Mouse (Mus musculus) cerebral cortex, adult 2 months (tissue): ENCODE results near the gene Rbfox2.

Source experiments
- WGBS: fragments of 180-500 bp; shearing (Covaris S2); methylation state at CpG from one replicate; pipeline ENCODE4 v1.1.7; 2018; 5-methylcytosine and 5-hydroxymethylcytosine counted together

The Rbfox2 gene

GRCm38 (mm10) chr15:77329681-77330180 lies 22.9 kb upstream of the Rbfox2 start:
- WGBS = 70% methylated on average over 12 of the region's 12 CpGs

GRCm38 (mm10) chr15:77326361-77326760 lies 19.6 kb upstream of the Rbfox2 start:
- 69% methylated on average over 4 of the region's 4 CpGs for WGBS

GRCm38 (mm10) chr15:77324426-77324825 lies 17.6 kb upstream of the Rbfox2 start:
- 50% methylated on average over 11 of the region's 11 CpGs for WGBS

- WGBS = 91% methylated on average over 10 of the region's 10 CpGs
Measured at GRCm38 (mm10) chr15:77323226-77323625, 16.4 kb upstream of the Rbfox2 start.

- 59% methylated on average over 6 of the region's 6 CpGs for WGBS
Measured at GRCm38 (mm10) chr15:77313701-77314100, 6.9 kb upstream of the Rbfox2 start.

- 98% methylated on average over 7 of the region's 7 CpGs for WGBS
Measured at GRCm38 (mm10) chr15:77312796-77313195, 6.0 kb upstream of the Rbfox2 start.

- 82% methylated on average over 4 of the region's 4 CpGs for WGBS
Measured at GRCm38 (mm10) chr15:77307767-77308495, 1.1 kb upstream of the Rbfox2 start.

- WGBS = under 1% methylated on average over 54 of the region's 54 CpGs
Measured at GRCm38 (mm10) chr15:77305852-77306546, 805 bp downstream of the Rbfox2 start.

- WGBS = 9% methylated on average over 3 of the region's 3 CpGs
Measured at GRCm38 (mm10) chr15:77304960-77305359, 1.8 kb downstream of the Rbfox2 start.

- WGBS = 85% methylated on average over 6 of the region's 6 CpGs
Measured at GRCm38 (mm10) chr15:77301122-77301521, 5.7 kb downstream of the Rbfox2 start.

GRCm38 (mm10) chr15:77298564-77298963 lies 8.2 kb downstream of the Rbfox2 start:
- WGBS = 88% methylated on average over 3 of the region's 3 CpGs

- 59% methylated on average over 2 of the region's 2 CpGs for WGBS
Measured at GRCm38 (mm10) chr15:77296635-77297034, 10.2 kb downstream of the Rbfox2 start.

GRCm38 (mm10) chr15:77293493-77293892 lies 13.3 kb downstream of the Rbfox2 start:
- WGBS = 94% methylated on average over 3 of the region's 3 CpGs

GRCm38 (mm10) chr15:77292381-77292780 lies 14.4 kb downstream of the Rbfox2 start:
- 86% methylated on average over 6 of the region's 6 CpGs for WGBS

- WGBS = 64% methylated on average over 7 of the region's 7 CpGs
Measured at GRCm38 (mm10) chr15:77291471-77291870, 15.3 kb downstream of the Rbfox2 start.

GRCm38 (mm10) chr15:77290352-77290751 lies 16.5 kb downstream of the Rbfox2 start:
- 80% methylated on average over 2 of the region's 2 CpGs for WGBS

GRCm38 (mm10) chr15:77280130-77280529 lies 26.7 kb downstream of the Rbfox2 start:
- 97% methylated on average over 1 of the region's 1 CpGs for WGBS

GRCm38 (mm10) chr15:77278825-77279224 lies 28.0 kb downstream of the Rbfox2 start:
- 66% methylated on average over 5 of the region's 5 CpGs for WGBS

- 56% methylated on average over 3 of the region's 3 CpGs for WGBS
Measured at GRCm38 (mm10) chr15:77276838-77277725, 29.7 kb downstream of the Rbfox2 start.

GRCm38 (mm10) chr15:77276300-77276699 lies 30.5 kb downstream of the Rbfox2 start:
- WGBS = 74% methylated on average over 1 of the region's 1 CpGs

GRCm38 (mm10) chr15:77275572-77275971 lies 31.2 kb downstream of the Rbfox2 start:
- WGBS = 91% methylated on average over 2 of the region's 2 CpGs

GRCm38 (mm10) chr15:77273947-77274346 lies 32.9 kb downstream of the Rbfox2 start:
- 89% methylated on average over 6 of the region's 6 CpGs for WGBS
